Mouse (Mus musculus): ENCODE results near the gene Msi2. TPM values are rescaled to one million over a fixed set of nuclear protein-coding genes. Genes with fewer than 3 reads are reported as not detected.

The Msi2 gene
- total RNA-seq, 2 experiments from 2014 or later, result 116 to 123 TPM

GRCm38 (mm10) chr11:88330799-88331198, 387.5 kb downstream of the Msi2 start:
- intact Hi-C loops (cut with DNase I), result no loop called here
- DNase-seq (ENCODE audit: low spot score in 2 of 2), result peak; percentile 7 to 18

DNA sequence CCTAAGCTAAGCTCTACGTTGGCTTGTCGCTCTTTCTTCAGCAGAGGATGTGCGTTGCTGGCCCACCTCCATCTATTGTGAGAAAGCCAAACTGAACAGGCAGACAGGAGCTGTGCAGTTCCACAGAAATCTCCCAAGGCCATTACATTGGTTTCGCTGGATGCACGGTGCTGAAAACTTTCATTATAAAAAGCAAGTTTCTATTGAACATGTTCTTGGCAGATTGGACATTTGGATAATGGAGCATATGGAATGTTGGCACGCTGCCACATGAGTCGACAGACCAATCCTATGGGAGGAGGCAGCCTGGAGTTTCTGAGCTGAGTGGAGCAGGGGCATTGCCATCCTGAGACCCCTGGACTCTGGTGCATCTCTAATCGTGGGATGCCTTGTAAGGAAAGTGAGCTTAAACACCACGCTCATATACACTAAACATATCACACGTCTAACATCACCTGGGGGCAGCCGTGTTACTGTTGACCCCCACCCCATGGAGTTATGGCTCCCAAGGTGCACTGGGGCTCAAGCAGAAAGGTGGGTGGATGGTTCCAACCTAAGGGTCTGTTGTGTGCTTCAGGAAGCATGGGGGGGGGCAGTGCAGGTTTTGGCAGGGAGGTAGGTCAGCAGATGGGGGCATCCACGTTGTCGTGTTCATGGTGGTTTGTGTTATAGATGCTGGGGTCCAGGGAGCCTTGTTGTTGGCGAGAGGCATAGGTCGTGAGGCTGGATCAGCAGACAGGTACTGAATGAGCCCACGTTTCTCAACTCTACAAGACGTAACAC, 389.3 kb downstream of the Msi2 start:
- no peak for DNase-seq (ENCODE audit: low spot score in 2 of 2)
- intact Hi-C loops (cut with DNase I), result no loop called here

DNA sequence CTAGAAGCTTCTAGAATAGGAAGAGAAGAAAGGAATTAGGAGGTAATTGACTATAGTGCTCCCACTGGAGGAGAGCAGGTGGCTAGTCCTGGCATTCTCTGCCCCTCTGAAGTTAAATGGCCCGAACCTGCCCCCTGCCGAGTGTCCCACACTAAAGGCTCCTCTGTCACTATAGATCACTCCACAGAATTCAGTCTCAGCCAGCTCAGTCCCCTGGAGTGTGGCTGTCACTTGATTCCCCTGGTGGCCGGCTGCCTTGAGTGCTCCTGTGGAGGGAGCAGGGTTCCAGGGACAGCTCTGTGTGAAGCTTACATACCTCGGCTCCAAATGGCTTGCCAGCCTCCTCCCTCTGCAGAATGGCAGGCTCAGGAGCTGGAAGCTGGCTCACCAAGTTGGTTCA, 391.3 kb downstream of the Msi2 start:
- intact Hi-C loops (cut with DNase I), result no loop called here
- no peak for DNase-seq (ENCODE audit: low spot score in 2 of 2)

- intact Hi-C loops (cut with DNase I), result no loop called here
- DNase-seq (ENCODE audit: low spot score in 2 of 2), result no peak
Measured at GRCm38 (mm10) chr11:88318850-88319249, 399.5 kb downstream of the Msi2 start.

- no peak for DNase-seq (ENCODE audit: low spot score in 2 of 2)
- intact Hi-C loops (cut with DNase I), result no loop called here
Measured at GRCm38 (mm10) chr11:88315393-88315792, 402.9 kb downstream of the Msi2 start.

DNA sequence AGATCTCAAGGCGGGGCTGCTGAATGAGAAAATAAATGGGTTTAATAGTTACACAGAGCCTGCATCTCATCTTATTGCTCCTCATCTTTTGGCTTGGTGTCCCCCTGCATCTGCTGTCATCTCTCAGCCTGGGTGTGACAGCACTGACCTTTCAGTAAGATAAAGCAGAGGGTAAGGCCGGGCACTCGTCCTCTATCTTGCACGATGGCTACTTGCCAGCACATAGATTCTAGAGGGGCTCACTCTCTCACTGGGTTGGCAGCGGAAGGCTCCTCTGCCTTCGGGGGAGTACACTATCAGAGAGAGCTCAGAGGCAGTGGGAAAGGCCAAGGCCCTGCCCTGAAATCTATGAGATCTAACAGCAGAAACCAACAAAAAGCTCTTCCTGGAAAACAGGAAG, 403.8 kb downstream of the Msi2 start:
- no peak for DNase-seq (ENCODE audit: low spot score in 2 of 2)
- intact Hi-C loops (cut with DNase I), result no loop called here

DNA sequence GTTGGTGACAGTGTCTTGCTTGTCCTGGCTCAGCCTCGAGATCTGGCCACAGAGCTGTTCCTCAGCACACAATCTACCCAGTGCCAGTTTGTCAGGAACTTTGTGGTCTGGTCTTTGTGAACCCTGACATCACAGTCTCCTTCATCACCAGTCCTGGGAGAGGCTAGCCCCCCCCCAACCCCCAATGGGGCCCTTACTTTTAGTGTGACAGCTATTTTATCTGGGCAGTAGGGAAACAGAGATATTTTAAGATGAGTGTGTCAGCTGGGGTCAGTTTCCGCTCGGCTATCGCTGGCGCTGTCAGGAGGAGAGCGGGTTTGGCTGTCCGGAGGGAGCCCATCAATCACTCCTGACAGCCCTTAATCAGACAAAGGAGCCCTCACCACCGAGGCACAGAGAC, 404.8 kb downstream of the Msi2 start:
- no peak for DNase-seq (ENCODE audit: low spot score in 2 of 2)
- intact Hi-C loops (cut with DNase I), result no loop called here

GRCm38 (mm10) chr11:88311606-88312005, 406.7 kb downstream of the Msi2 start:
- intact Hi-C loops (cut with DNase I), result no loop called here
- DNase-seq (ENCODE audit: low spot score in 2 of 2), result no peak

DNA sequence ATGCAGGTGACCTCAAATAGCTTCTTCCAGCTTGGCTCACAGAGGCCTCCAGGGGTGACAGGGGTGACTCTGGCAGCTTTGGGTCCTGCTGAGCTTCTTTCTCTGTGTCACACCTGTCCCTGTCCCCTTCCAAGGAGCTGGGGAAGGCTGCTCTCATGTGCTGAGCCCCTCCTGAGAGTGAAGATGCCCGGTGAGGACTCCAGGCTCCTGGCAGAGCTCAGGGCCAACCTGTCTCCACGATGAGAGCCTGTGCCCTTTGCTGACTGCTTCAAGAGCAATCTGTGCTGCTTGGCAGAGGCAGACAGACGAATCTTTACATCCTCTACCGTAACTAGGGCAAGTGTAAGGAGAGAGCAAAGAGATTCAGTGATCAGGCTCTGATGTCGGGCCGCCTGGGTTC, 407.5 kb downstream of the Msi2 start:
- DNase-seq (ENCODE audit: low spot score in 2 of 2), result no peak
- intact Hi-C loops (cut with DNase I), result no loop called here

- DNase-seq (ENCODE audit: low spot score in 2 of 2), result no peak
- intact Hi-C loops (cut with DNase I), result no loop called here
Measured at GRCm38 (mm10) chr11:88309059-88309700, 409.1 kb downstream of the Msi2 start.

DNA sequence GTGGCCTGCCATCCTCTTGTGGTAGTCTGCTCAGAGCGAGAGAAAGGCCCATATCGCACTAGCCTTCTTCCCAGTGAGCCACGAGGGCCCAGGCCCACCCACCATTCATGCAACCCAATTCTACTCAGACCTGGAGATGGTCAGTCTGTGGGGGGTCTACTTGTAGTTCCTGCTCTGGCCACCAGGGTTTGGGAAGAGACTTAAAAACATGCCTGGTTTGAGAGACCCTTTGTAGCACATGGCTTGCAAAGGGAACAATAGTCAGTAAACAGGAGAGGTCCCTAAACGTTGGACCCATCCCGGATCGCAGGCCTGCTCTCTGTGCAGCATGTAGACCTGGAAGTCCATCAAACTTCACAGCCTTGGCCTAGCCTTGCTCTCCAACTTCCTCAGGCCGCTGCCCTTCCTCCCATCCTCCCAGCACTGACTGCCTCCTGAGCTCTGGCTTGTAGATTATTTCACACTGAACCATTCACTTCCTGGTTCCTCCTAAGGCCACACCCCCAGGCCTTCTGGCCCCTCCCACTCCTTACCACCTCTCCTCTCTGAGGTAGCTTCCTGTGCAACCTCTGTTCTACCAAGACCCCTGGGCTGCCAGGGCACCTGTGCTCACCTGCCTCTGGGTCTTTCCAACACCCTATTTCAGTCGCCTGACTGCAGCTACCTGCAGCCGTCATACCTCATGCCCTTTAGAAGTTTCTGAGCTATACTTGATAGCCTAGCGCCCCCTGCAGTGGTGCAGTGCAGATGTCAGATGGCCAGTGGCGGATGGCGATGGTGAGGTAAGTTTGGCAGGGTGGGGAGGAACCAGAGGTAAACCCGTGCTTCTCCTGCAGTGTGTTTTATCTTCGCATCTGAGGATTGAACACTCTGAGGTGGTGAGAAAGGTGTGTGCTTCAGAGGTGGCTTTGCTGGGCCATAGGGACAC, 410.4 kb downstream of the Msi2 start:
- no peak for DNase-seq (ENCODE audit: low spot score in 2 of 2)
- intact Hi-C loops (cut with DNase I), result no loop called here

DNA sequence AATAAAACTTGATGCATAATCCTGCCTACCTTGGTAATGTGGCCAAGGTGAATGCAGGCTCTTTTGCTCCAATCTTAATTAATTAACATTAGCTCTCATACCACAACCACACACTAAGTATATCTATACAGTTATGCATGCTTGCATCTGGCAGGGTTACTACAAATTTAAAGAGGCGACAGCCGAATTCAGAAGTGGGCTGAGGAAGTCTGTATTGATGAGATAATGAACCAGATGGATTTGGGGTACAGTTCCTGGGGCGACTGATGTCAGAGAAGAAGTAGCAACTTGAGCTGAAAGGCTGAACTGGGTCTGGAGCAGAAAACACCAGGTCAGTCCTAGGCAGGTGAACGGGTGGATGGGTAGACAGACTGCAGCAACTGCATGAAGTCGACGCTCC, 412.6 kb downstream of the Msi2 start:
- intact Hi-C loops (cut with DNase I), result no loop called here
- DNase-seq (ENCODE audit: low spot score in 2 of 2), result no peak

- DNase-seq (ENCODE audit: low spot score in 2 of 2), result no peak
- intact Hi-C loops (cut with DNase I), result no loop called here
Measured at GRCm38 (mm10) chr11:88301619-88302018, 416.7 kb downstream of the Msi2 start.

- no peak for DNase-seq (ENCODE audit: low spot score in 2 of 2)
- intact Hi-C loops (cut with DNase I), result no loop called here
Measured at GRCm38 (mm10) chr11:88299345-88299744, 419.0 kb downstream of the Msi2 start.

DNA sequence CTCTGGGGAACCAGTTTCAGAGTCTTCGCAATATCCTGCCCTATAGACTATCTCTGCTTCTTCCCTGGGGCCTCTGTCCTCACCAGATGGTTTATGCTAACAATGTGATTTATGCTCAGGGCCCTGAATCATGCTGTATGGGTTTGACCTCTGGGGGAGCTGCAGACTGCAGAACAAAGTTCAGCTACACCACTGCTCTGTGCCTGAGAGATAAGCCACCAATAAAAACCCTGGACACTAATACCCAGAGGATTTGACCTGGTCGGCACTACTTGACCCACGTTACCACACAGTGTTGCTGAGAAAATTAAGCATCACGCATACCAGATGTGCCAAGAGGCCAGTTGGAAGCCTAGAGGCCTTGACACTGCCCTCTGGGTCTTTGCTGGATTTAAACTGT, 420.8 kb downstream of the Msi2 start:
- no peak for DNase-seq (ENCODE audit: low spot score in 2 of 2)
- intact Hi-C loops (cut with DNase I), result no loop called here

DNA sequence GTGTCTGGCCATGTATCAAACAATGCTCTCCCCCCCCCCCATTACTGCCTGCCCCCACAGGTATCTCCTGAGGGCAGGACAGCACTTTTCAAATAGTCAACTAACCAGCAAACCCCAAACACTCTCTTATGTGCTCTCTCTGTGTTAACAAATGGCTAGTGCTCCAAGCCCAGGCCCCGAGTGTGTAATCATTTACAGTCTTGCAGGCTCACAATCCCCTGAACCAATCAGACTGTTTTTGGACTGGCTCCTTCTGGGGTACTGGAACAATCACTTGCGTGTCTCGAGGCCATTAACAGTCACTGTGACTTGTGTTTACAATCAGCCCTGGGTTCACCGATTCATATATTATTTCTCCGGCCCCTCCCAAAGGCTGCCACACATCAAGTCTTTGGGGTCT, 423.0 kb downstream of the Msi2 start:
- no peak for DNase-seq (ENCODE audit: low spot score in 2 of 2)
- intact Hi-C loops (cut with DNase I), result no loop called here

- DNase-seq (ENCODE audit: low spot score in 2 of 2), result no peak
- intact Hi-C loops (cut with DNase I), result loop anchor here (5.0 kb wide), 1 partner anchor 438 kb away; no protein-coding TSS in a partner anchor
Measured at GRCm38 (mm10) chr11:88294394-88294710, 424.0 kb downstream of the Msi2 start.

- DNase-seq (ENCODE audit: low spot score in 2 of 2), result no peak
Measured at GRCm38 (mm10) chr11:88293631-88294393, 424.5 kb downstream of the Msi2 start, which contains the start of gene Ccdc182. TSS of gene Ccdc182 (plus strand) at chr11:88294058.

DNA sequence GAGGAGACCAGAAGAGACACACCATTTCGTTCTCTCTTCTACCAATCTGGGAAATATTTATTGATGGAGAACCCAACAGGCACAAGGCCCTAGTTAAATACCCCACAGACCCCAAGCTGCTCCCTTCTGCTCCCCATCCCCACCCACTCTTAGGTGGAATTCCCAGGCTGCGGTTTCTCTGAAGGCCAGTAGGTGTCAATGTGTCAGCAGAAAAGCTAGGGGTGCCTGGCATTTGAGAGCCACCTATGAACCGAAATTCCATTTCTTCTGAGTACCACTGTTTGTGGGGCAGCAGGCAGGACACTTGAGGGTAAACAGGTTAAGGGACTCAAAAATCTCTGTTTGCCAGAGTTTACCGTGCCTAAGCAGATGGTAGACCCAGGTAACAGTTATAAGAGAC, 426.6 kb downstream of the Msi2 start:
- intact Hi-C loops (cut with DNase I), result loop anchor here (5.0 kb wide), 1 partner anchor 441 kb away; no protein-coding TSS in a partner anchor
- peak; percentile 12 to 20 for DNase-seq (ENCODE audit: low spot score in 2 of 2)

More at GRCm38 (mm10) chr11:88293631-88294393, 424.5 kb downstream of the Msi2 start, which contains the start of gene Ccdc182:
- intact Hi-C loops (cut with DNase I), result loop anchor here (5.0 kb wide), 1 partner anchor 438 kb away; no protein-coding TSS in a partner anchor
